Mouse (Mus musculus) myocyte (in vitro differentiated cells): Measurements from ENCODE around the gene Hs1bp3. TPM values are rescaled to one million over a fixed set of nuclear protein-coding genes. Genes with fewer than 3 reads are reported as not detected.

Experiments used
- H3K27me3 ChIP-seq: one replicate; pipeline ENCODE4 v1.6.1; 2011; ENCODE audit not compliant: control insufficient read depth, insufficient read depth, insufficient read length
- H3K36me3 ChIP-seq: one replicate; pipeline ENCODE4 v1.6.1; 2011; ENCODE audit not compliant: control insufficient read depth, insufficient read depth
- H3K4me2 ChIP-seq: one replicate; pipeline ENCODE4 v1.6.1; 2011; ENCODE audit warnings: low read depth, control low read depth
- H3K4me3 ChIP-seq: one replicate; pipeline ENCODE4 v1.5.1; 2011; ENCODE audit warnings: mild to moderate bottlenecking, control low read depth, moderate library complexity
- H3K79me2 ChIP-seq: one replicate; pipeline ENCODE4 v1.6.1; 2011; ENCODE audit not compliant: control insufficient read depth, insufficient read depth
- H3ac ChIP-seq: one replicate; pipeline ENCODE4 v1.6.1; 2011; ENCODE audit not compliant: control insufficient read depth, insufficient read length
- CEBPB ChIP-seq: IDR thresholded peaks from 2 replicates; pipeline ENCODE4 v1.6.1; 2011; ENCODE audit warnings: mild to moderate bottlenecking, moderate library complexity; ENCODE audit not compliant: poor library complexity, insufficient read depth, severe bottlenecking
- E2F4 ChIP-seq: IDR thresholded peaks from one replicate; pipeline ENCODE4 v1.6.1; 2011; ENCODE audit warnings: mild to moderate bottlenecking, control low read depth, moderate library complexity; ENCODE audit not compliant: insufficient read depth
- MAX ChIP-seq: IDR thresholded peaks from one replicate; pipeline ENCODE4 v1.6.1; 2011; ENCODE audit warnings: low read depth, mild to moderate bottlenecking, control low read depth
- MYOD1 ChIP-seq, 3 experiments: IDR thresholded peaks; one replicate each; pipeline ENCODE4 v1.6.1; 2011; ENCODE audit warnings: control low read depth in 2 of 3, low read depth in 2 of 3, mild to moderate bottlenecking in 2 of 3, moderate library complexity in 1 of 3; ENCODE audit not compliant: insufficient read length in 2 of 3, control insufficient read depth in 1 of 3
- MYOG ChIP-seq, 3 experiments: IDR thresholded peaks; one replicate each; pipeline ENCODE4 v1.6.1; 2011; ENCODE audit warnings: control low read depth in 2 of 3, low read depth in 2 of 3, mild to moderate bottlenecking in 2 of 3; ENCODE audit not compliant: insufficient read length in 2 of 3, control insufficient read depth in 1 of 3, insufficient read depth in 1 of 3
- POLR2A ChIP-seq: IDR thresholded peaks from one replicate; pipeline ENCODE4 v1.6.1; 2011; ENCODE audit warnings: low read depth, mild to moderate bottlenecking, control low read depth, moderate library complexity; ENCODE audit not compliant: insufficient read length
- POLR2AphosphoS2 ChIP-seq: IDR thresholded peaks from one replicate; pipeline ENCODE4 v1.6.1; 2011; ENCODE audit warnings: low read depth, control low read depth; ENCODE audit not compliant: insufficient read length
- REST ChIP-seq: IDR thresholded peaks from one replicate; pipeline ENCODE4 v1.6.1; 2011; ENCODE audit warnings: mild to moderate bottlenecking, control low read depth, moderate library complexity; ENCODE audit not compliant: insufficient read depth, insufficient read length
- SRF ChIP-seq: IDR thresholded peaks from one replicate; pipeline ENCODE4 v1.6.1; 2011; ENCODE audit warnings: low read depth; ENCODE audit not compliant: control insufficient read depth, insufficient read length
- TCF12 ChIP-seq: IDR thresholded peaks from one replicate; pipeline ENCODE4 v1.6.1; 2011; ENCODE audit warnings: mild to moderate bottlenecking, control low read depth; ENCODE audit not compliant: poor library complexity, insufficient read depth, severe bottlenecking
- TCF3 ChIP-seq: IDR thresholded peaks from one replicate; pipeline ENCODE4 v1.6.1; 2011; ENCODE audit warnings: low read depth, control low read depth; ENCODE audit not compliant: insufficient read length
- USF1 ChIP-seq: IDR thresholded peaks from one replicate; pipeline ENCODE4 v1.6.1; 2011; ENCODE audit warnings: low read depth, mild to moderate bottlenecking, control low read depth, moderate library complexity
- polyA plus RNA-seq: library from polyadenylated mRNA; unstranded; fragments of >200 nt; fragmentation: generic; extraction: Trizol; gene quantifications from one replicate; pipeline ENCODE4 v1.2.1, GENCODE M21; 2012; ENCODE audit warnings: missing spikeins

Hs1bp3 gene
- polyA plus RNA-seq, 1 experiment: 24.6 TPM

DNA sequence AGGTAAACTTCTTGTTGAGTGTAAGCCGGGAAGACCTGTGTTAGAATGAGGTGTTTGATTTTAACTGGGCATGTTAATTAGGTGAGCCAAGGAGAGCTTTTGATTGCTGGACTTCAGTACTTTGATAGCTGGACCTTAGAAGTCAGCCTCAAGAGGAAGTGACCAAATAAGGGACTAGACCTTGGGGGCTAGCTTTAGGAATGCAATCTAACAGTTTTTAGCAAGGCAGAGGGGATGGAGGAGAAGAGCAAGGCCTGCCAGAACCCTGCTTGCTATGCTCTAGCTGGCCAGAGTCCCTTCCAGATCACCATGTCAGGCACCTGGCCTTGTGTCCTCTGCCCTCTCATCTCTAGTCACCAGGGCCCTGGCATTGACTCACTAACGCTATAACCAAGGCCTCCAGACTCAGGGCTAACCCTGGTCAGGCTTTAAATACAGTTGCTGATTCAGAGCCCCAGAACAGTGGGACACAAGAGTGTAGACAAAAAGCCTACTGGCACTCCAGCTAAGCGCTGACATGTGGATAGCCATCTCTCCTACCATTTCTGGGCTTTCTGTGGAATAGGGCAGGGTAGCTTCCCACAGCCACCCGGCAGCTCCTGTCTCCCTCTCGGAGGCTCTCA is 45.2 kb downstream of the Hs1bp3 start:
- Histone ChIP-seq H3ac (no peak overlapping the region), H3K4me3 (no peak overlapping the region), H3K27me3 (no peaks in the 10 kb centered on the region), H3K79me2 (no peaks in the 10 kb centered on the region), H3K4me2 (peak overlapping the region; percentile 53), H3K36me3 (no peaks in the 10 kb centered on the region)
- TF ChIP-seq POLR2A: no peak
- peak; percentile 65 for TF ChIP-seq SRF

DNA sequence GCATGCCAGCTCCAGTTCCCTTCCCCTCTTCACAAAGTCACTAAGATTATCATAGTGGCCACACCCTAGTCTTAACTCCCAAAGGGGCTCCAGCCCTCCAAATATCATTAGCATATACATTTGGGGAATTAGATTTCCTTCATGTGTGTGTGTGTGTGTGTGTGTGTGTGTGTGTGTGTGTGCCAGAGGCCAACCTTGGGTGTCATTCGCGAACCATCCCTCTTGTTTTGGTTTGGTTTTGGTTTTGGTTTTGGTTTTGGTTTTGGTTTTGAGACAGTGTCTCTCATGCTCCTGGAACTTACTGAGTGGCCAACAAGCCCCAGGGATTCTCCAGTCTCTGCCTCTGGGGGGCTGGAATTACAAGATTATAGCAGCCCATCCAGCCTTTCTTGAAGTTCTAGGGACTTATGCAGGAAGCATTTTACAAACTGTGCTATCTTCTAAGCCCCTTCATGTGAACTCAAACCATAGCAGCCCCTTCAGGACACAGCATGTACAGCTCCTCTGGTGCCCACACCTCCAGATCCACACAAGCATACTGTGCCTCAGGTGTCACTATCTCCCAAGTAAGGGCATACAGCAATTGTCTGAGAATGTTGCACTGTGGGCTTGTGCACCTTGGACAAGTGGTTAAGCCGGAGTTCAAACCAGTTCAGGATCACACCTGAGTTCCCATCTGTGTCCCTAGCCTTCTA is 46.3 kb downstream of the Hs1bp3 start:
- Histone ChIP-seq H3K79me2 (no peaks in the 10 kb centered on the region), H3K4me3 (no peak overlapping the region), H3K27me3 (no peaks in the 10 kb centered on the region), H3K36me3 (no peaks in the 10 kb centered on the region), H3ac (no peak overlapping the region), H3K4me2 (no peak overlapping the region)
- no peak for TF ChIP-seq POLR2AphosphoS2
- TF ChIP-seq POLR2A: no peak
- no peak for TF ChIP-seq SRF
- no peak for TF ChIP-seq USF1
- TF ChIP-seq CEBPB: no peak
- TF ChIP-seq TCF3: no peak
- TF ChIP-seq MAX: no peak
- TF ChIP-seq TCF12: no peak
- TF ChIP-seq MYOD1 (IDR thresholded peaks at IDR 0.05; ENCODE audit: control insufficient read depth in 1 of 3, insufficient read length in 2 of 3, low read depth in 2 of 3): no peak
- TF ChIP-seq E2F4: no peak
- no peak for TF ChIP-seq MYOG (IDR thresholded peaks at IDR 0.05; ENCODE audit: control insufficient read depth in 1 of 3, insufficient read depth in 1 of 3, insufficient read length in 2 of 3, low read depth in 2 of 3)
- no peak for TF ChIP-seq REST

DNA sequence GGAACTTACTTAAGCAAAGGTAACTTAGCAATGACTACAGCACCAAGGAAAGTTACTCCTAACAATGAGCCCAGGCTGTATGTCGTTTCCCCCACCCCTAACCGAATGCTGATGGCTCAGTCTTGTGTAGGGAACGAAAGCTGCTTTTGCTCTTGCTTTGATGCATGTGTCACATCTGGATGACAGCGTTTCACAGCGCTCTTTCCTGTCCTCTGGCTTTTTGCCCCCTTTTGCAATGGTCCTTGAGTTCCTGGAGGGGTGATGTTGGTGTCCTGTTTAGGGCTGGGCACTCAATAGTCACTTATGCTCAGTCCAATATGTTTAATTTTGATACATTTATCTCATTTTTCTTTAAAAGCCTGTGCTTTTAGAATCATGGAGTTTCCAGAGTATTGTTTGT is 48.6 kb downstream of the Hs1bp3 start:
- H3K27me3 ChIP-seq: no peaks in the 10 kb centered on the region
- no peaks in the 10 kb centered on the region for H3K79me2 ChIP-seq
- no peak overlapping the region for H3K4me3 ChIP-seq
- H3K36me3 ChIP-seq: no peaks in the 10 kb centered on the region
- no peak overlapping the region for H3ac ChIP-seq
- no peak for TF ChIP-seq CEBPB
- TF ChIP-seq POLR2A: no peak
- TF ChIP-seq SRF: no peak
- TF ChIP-seq TCF12: no peak
- TF ChIP-seq TCF3: no peak
- no peak for TF ChIP-seq E2F4
- TF ChIP-seq MYOG (IDR thresholded peaks at IDR 0.05; ENCODE audit: control insufficient read depth in 1 of 3, insufficient read depth in 1 of 3, insufficient read length in 2 of 3, low read depth in 2 of 3): no peak
- no peak for TF ChIP-seq USF1
- no peak for TF ChIP-seq MYOD1 (IDR thresholded peaks at IDR 0.05; ENCODE audit: control insufficient read depth in 1 of 3, insufficient read length in 2 of 3, low read depth in 2 of 3)
- no peak for TF ChIP-seq POLR2AphosphoS2
- no peak for TF ChIP-seq REST
- TF ChIP-seq MAX: no peak
- H3K4me2 ChIP-seq: no peak overlapping the region

DNA sequence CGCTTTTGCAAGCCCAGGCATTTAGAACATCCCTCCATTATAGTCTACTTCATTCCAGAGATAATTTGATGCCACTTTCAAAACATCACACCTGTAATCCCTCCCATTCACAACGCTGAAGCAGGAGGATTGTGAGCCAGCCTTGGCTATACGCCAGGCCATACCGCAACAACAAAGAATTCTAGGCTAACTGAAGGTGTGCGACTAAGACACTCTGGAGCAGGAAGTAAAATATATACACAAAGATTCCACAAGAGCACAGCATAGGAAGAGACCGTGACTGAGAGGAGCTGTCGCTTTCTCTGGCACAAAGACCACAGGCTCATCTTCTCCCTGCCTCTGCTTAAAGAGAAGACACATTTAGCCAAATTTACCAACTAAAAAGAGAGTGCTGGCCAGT is 49.2 kb downstream of the Hs1bp3 start:
- H3K36me3 ChIP-seq: no peaks in the 10 kb centered on the region
- no peaks in the 10 kb centered on the region for H3K79me2 ChIP-seq
- H3K27me3 ChIP-seq: no peaks in the 10 kb centered on the region
- H3K4me3 ChIP-seq: no peak overlapping the region
- no peak overlapping the region for H3K4me2 ChIP-seq
- H3ac ChIP-seq: no peak overlapping the region
- TF ChIP-seq MYOG (IDR thresholded peaks at IDR 0.05; ENCODE audit: control insufficient read depth in 1 of 3, insufficient read depth in 1 of 3, insufficient read length in 2 of 3, low read depth in 2 of 3) (no peak), USF1 (no peak), MAX (no peak), REST (no peak), SRF (no peak), POLR2AphosphoS2 (no peak), POLR2A (no peak), E2F4 (no peak), TCF12 (no peak), CEBPB (no peak), MYOD1 (IDR thresholded peaks at IDR 0.05; ENCODE audit: control insufficient read depth in 1 of 3, insufficient read length in 2 of 3, low read depth in 2 of 3) (no peak), TCF3 (no peak)

DNA sequence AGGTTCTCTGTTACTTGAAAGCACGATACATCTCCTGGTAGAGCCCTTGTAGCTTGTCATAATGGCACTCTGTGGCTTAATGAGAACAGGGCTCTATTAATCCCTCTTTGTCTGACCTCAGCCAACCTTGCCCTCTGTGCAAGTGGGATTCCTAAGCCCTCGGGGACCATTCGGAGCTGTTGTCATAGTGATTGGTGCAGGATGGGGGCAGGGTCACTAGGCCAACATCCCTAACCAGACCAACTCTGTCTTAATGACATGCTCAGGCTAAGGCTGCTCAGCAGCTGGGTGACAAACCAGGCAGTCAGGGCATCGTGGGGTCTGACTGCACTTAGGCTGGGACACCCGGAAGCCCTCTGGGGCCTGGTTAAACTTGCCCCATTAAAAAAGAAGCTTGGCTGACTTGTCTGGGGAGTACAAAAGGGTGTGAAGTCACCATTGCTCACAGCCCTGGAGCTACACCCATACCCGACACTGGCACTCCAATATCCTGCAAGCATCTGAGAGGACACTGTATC is 51.1 kb downstream of the Hs1bp3 start:
- Histone ChIP-seq H3K36me3 (no peaks in the 10 kb centered on the region), H3K4me2 (no peak overlapping the region), H3K79me2 (no peaks in the 10 kb centered on the region), H3K27me3 (no peaks in the 10 kb centered on the region), H3K4me3 (no peak overlapping the region), H3ac (no peak overlapping the region)
- TF ChIP-seq USF1 (no peak), TCF12 (no peak), MYOG (IDR thresholded peaks at IDR 0.05; ENCODE audit: control insufficient read depth in 1 of 3, insufficient read depth in 1 of 3, insufficient read length in 2 of 3, low read depth in 2 of 3) (no peak), SRF (no peak), POLR2A (no peak), POLR2AphosphoS2 (no peak), MAX (no peak), MYOD1 (IDR thresholded peaks at IDR 0.05; ENCODE audit: control insufficient read depth in 1 of 3, insufficient read length in 2 of 3, low read depth in 2 of 3) (no peak), TCF3 (no peak), CEBPB (no peak), REST (no peak), E2F4 (no peak)
